Comparison of ENCODE assay signal across 20 mouse cellular contexts in genomic region chr3:60485987-60486712, GRCm38 (mm10). TPM values are rescaled to one million over a fixed set of nuclear protein-coding genes. Genes with fewer than 3 reads are reported as not detected.
A peak's percentile ranks its signal among the peaks of the same experiment; 100 is the strongest.
DNase-seq lines count a peak whose midpoint lies in the region; ATAC-seq and TF ChIP-seq lines count a peak whose summit lies in the region.
"Had no signal": no experiment of that assay in that cellular context is flagged by ENCODE, and none has a peak within 500 bp of the region (broad histone marks: within the 10 kb centered on the region; RNA-seq: fewer than 3 reads in every experiment).

No protein-coding gene starts in this region.

- no peak for TF ChIP-seq RAD21 in CH12.LX (IDR thresholded peaks at IDR 0.05; ENCODE audit: low read depth, low read length)

- dilution Hi-C loops in CH12.LX (cut with MboI; ENCODE audit: extremely low pct_ligation_motif_present, extremely low pct_unique_long_range_greater_than_20kb, low sequenced_read_pairs) = no loop called here

- peak; percentile 61 for ATAC-seq in inflammation-experienced regulatory T-cells, adult 6 months
- ATAC-seq in monocyte, adult 5-6 weeks (replicated peaks; ENCODE audit: insufficient number of reproducible peaks, low FRiP score, low TSS enrichment, poor library complexity, severe bottlenecking) = 0 out of 2 replicates have a peak, but pooled peaks have one; percentile 32
- no peak for ATAC-seq in midbrain, embryonic 11.5 days (ENCODE audit: low FRiP score)
- ATAC-seq: forebrain, embryonic 13.5 days; hindbrain, embryonic 16.5 days had no signal

- H3K9me3 ChIP-seq in CH12.LX (replicated peaks; ENCODE audit: low read length) = peaks cover 2% of the 10 kb centered on the region
- H3K9me3 ChIP-seq in midbrain, embryonic 11.5 days (ENCODE audit: control insufficient read depth, low read length) = no peaks in the 10 kb centered on the region
- H3K9me3 ChIP-seq: forebrain, embryonic 13.5 days; heart, embryonic 12.5 days; kidney, embryonic 15.5 days; limb, embryonic 10.5 days; midbrain, embryonic 12.5 days had no signal

- peaks cover 9 to 47% of the 10 kb centered on the region in 2 experiments for H3K4me1 ChIP-seq in CH12.LX (ENCODE audit: control insufficient read depth in 1 of 2, insufficient read depth in 2 of 2)
- no peaks in the 10 kb centered on the region for H3K4me1 ChIP-seq in midbrain, embryonic 11.5 days (ENCODE audit: control insufficient read depth, insufficient read depth, low read length)
- H3K4me1 ChIP-seq: forebrain, embryonic 13.5 days; kidney, embryonic 15.5 days; limb, embryonic 10.5 days; midbrain, embryonic 12.5 days had no signal

- H3K4me3 ChIP-seq in C2C12 (ENCODE audit: insufficient read depth, poor library complexity, severe bottlenecking) (no peak overlapping the region), CH12.LX (replicated peaks in 1 of 3; ENCODE audit: low read depth in 2 of 3, low read length in 2 of 3, poor library complexity in 1 of 3) (no peak overlapping the region)
- no peak overlapping the region for H3K4me3 ChIP-seq in midbrain, embryonic 11.5 days (ENCODE audit: low read depth, low read length)
- H3K4me3 ChIP-seq: forebrain, embryonic 13.5 days; heart, embryonic 12.5 days; kidney, embryonic 15.5 days; layer of hippocampus, adult 2 months; limb, embryonic 10.5 days; midbrain, embryonic 12.5 days; myocyte had no signal

- in situ Hi-C loops in CH12.LX (cut with MboI; ENCODE audit: low pct_ligation_motif_present, low pct_unique_long_range_greater_than_20kb, low sequenced_read_pairs) = no loop called here

- H3ac ChIP-seq in C2C12 (ENCODE audit: control insufficient read depth, insufficient read length, low read depth) = no peak overlapping the region

- peak overlapping the region; percentile 23 for H3K9ac ChIP-seq in CH12.LX (ENCODE audit: insufficient read depth, low read depth)
- H3K9ac ChIP-seq in midbrain, embryonic 11.5 days (ENCODE audit: low read length) = no peak overlapping the region
- H3K9ac ChIP-seq: forebrain, embryonic 13.5 days; heart, embryonic 12.5 days; kidney, embryonic 15.5 days; midbrain, embryonic 12.5 days had no signal

- TF ChIP-seq EP300 in CH12.LX (IDR thresholded peaks at IDR 0.05; ENCODE audit: low read length) = no peak

- DNase-seq in CH12.LX (ENCODE audit: extremely low read depth) = peak; percentile 33
- no peak for DNase-seq in right cerebral cortex, postnatal 10 days (ENCODE audit: low spot score in 2 of 2)
- DNase-seq in layer of hippocampus, adult 11-12 months (ENCODE audit: low spot score) = no peak
- no peak for DNase-seq in midbrain, embryonic 11.5 days (ENCODE audit: low spot score, missing footprints)
- no peak for DNase-seq in urinary bladder, postnatal 36 days (ENCODE audit: low spot score in 2 of 2)
- DNase-seq: cerebellum, postnatal 14 days; lung, postnatal 14 days; right cerebral cortex, adult 18-20 months; thymus, postnatal 14 days had no signal

- peak overlapping the region; percentile 72 for H3K4me2 ChIP-seq in CH12.LX (ENCODE audit: insufficient read depth, low read depth, poor library complexity, severe bottlenecking)
- no peak overlapping the region for H3K4me2 ChIP-seq in midbrain, embryonic 11.5 days
- H3K4me2 ChIP-seq: forebrain, embryonic 13.5 days; heart, embryonic 12.5 days; kidney, embryonic 15.5 days; midbrain, embryonic 12.5 days had no signal

- H3K27me3 ChIP-seq in C2C12 (ENCODE audit: control insufficient read depth, insufficient read depth, insufficient read length) (no peaks in the 10 kb centered on the region), CH12.LX (replicated peaks) (no peaks in the 10 kb centered on the region)
- no peaks in the 10 kb centered on the region for H3K27me3 ChIP-seq in midbrain, embryonic 11.5 days (ENCODE audit: control insufficient read depth, insufficient read depth, low read length)
- H3K27me3 ChIP-seq: forebrain, embryonic 13.5 days; heart, embryonic 12.5 days; kidney, embryonic 15.5 days; midbrain, embryonic 12.5 days had no signal

- TF ChIP-seq POLR2A in CH12.LX (IDR thresholded peaks at IDR 0.05; ENCODE audit: low read depth, low read length) = no peak

- no peaks in the 10 kb centered on the region for H3K79me3 ChIP-seq in C2C12 (ENCODE audit: low read depth)

- no peak for TF ChIP-seq CTCF in C2C12 (IDR thresholded peaks at IDR 0.05; ENCODE audit: control insufficient read depth, insufficient read depth, insufficient read length)
- no peak for TF ChIP-seq CTCF in CH12.LX (conservative IDR thresholded peaks at IDR 0.05 in 1 of 2, IDR thresholded peaks at IDR 0.05 in 1 of 2; ENCODE audit: low read depth in 2 of 2, low read length in 2 of 2)

- H3K79me2 ChIP-seq in C2C12 (ENCODE audit: control insufficient read depth, insufficient read depth) (no peaks in the 10 kb centered on the region), CH12.LX (replicated peaks; ENCODE audit: control insufficient read depth, extremely low read depth, insufficient read depth, poor library complexity, severe bottlenecking) (peaks cover 66% of the 10 kb centered on the region)

- 86% methylated on average over 4 of the region's 4 CpGs for WGBS in midbrain, embryonic 11.5 days

- peak overlapping the region; percentile 36; the same call in 1 of the 2 replicates for H3K27ac ChIP-seq in CH12.LX (ENCODE audit: insufficient read depth, low read depth)
- no peak overlapping the region for H3K27ac ChIP-seq in midbrain, embryonic 11.5 days (ENCODE audit: low read depth, low read length)
- H3K27ac ChIP-seq: forebrain, embryonic 13.5 days; kidney, embryonic 15.5 days; layer of hippocampus, adult 2 months; limb, embryonic 10.5 days; midbrain, embryonic 12.5 days had no signal

- H3K36me3 ChIP-seq in C2C12 (ENCODE audit: control insufficient read depth, insufficient read depth) (no peaks in the 10 kb centered on the region), CH12.LX (replicated peaks in 1 of 2; ENCODE audit: control insufficient read depth in 1 of 2, insufficient read depth in 1 of 2, low read length in 1 of 2) (peaks cover 5 to 26% of the 10 kb centered on the region in 2 experiments)
- H3K36me3 ChIP-seq in midbrain, embryonic 11.5 days (ENCODE audit: control insufficient read depth, insufficient read depth, low read length) = no peaks in the 10 kb centered on the region
- H3K36me3 ChIP-seq: heart, embryonic 12.5 days; kidney, embryonic 15.5 days; limb, embryonic 10.5 days; midbrain, embryonic 12.5 days had no signal

TF ChIP-seq in C2C12, 6 proteins besides CTCF, POLR2A, EP300 and RAD21:
- TF ChIP-seq MYOD1 (IDR thresholded peaks at IDR 0.05; ENCODE audit: control insufficient read depth, insufficient read length, low read depth) (no peak), CEBPB (IDR thresholded peaks at IDR 0.05; ENCODE audit: low read depth) (peak; percentile 54), MAX (IDR thresholded peaks at IDR 0.05) (no peak)

TF ChIP-seq in CH12.LX, 34 proteins besides CTCF, POLR2A, EP300 and RAD21:
- no peak for TF ChIP-seq HCFC1 (IDR thresholded peaks at IDR 0.05; ENCODE audit: low read depth, low read length)
- TF ChIP-seq MAFK (IDR thresholded peaks at IDR 0.05; ENCODE audit: insufficient replicate concordance, low read length) = peak; percentile 85
- peak; percentile 57; the same call in 1 of the 2 replicates for TF ChIP-seq IRF4 (IDR thresholded peaks at IDR 0.05; ENCODE audit: low read depth, low read length)
- no peak for TF ChIP-seq MYC (IDR thresholded peaks at IDR 0.05; ENCODE audit: low read depth, low read length)

RNA-seq across cellular contexts. Expression of gene Mbnl1, which starts 13.5 kb away (rescaled TPM):
- polyA plus RNA-seq in C2C12 (2012; fragmentation: generic; extraction: Trizol) (37.7 TPM), CH12.LX (2012; ENCODE audit: insufficient read length, low read depth) (151 and 174 TPM in 2 replicates)
- total RNA-seq in CH12.LX (2012; rRNA removed) (249 and 276 TPM in 2 replicates), CH12.LX (2014; rRNA removed) (332 and 386 TPM in 2 replicates)
- polyA plus RNA-seq in inflammation-experienced regulatory T-cells, adult 6 months (2017; shearing (Covaris generic)) = 100 to 1,000 TPM; 763 to 996 (median 829) TPM
- total RNA-seq in monocyte, adult 5-6 weeks (2017) = 804 to 1,126 TPM (median 952 TPM) in 3 replicates
- polyA plus RNA-seq in midbrain, embryonic 11.5 days (2014; fragmentation: Nextera tagmentation; extraction: Ambion mirVana) = 36.2 and 43.0 TPM in 2 replicates
